Mouse (Mus musculus) liver, embryonic 15.5 days (tissue): ENCODE measurements around the gene Phldb2. TPM values are rescaled to one million over a fixed set of nuclear protein-coding genes. Genes with fewer than 3 reads are reported as not detected.

Experiments used
- ATAC-seq: fragments of 200-750 bp; cut with Nextera tagmentation; 2 replicates; pipeline ENCODE4 v1.8.0; 2017; ENCODE audit warnings: moderate number of reproducible peaks, mild to moderate bottlenecking, moderate library complexity; ENCODE audit not compliant: insufficient read depth
- H3K27ac ChIP-seq: fragments of 300-500 bp; sonication (generic); replicated peaks from 2 replicates; pipeline ENCODE4 v1.5.1; 2015; ENCODE audit warnings: mild to moderate bottlenecking, inconsistent platforms
- H3K27me3 ChIP-seq: fragments of 300-500 bp; sonication (generic); 2 replicates; pipeline ENCODE4 v1.6.1; 2015; ENCODE audit warnings: mild to moderate bottlenecking, inconsistent platforms
- H3K36me3 ChIP-seq: fragments of 300-500 bp; sonication (generic); replicated peaks from 2 replicates; pipeline ENCODE4 v1.6.1; 2015; ENCODE audit warnings: moderate library complexity, mild to moderate bottlenecking, inconsistent platforms
- H3K4me1 ChIP-seq: fragments of 300-500 bp; sonication (generic); replicated peaks from 2 replicates; pipeline ENCODE4 v1.6.1; 2015; ENCODE audit warnings: inconsistent platforms
- H3K4me2 ChIP-seq: fragments of 300-500 bp; sonication (generic); 2 replicates; pipeline ENCODE4 v1.6.1; 2015; ENCODE audit warnings: moderate library complexity, mild to moderate bottlenecking, inconsistent platforms
- H3K4me3 ChIP-seq: fragments of 300-500 bp; sonication (generic); replicated peaks from 2 replicates; pipeline ENCODE4 v1.5.1; 2015; ENCODE audit warnings: mild to moderate bottlenecking, inconsistent platforms
- H3K9ac ChIP-seq: fragments of 300-500 bp; sonication (generic); 2 replicates; pipeline ENCODE4 v1.6.1; 2015; ENCODE audit warnings: moderate library complexity, mild to moderate bottlenecking, inconsistent platforms
- H3K9me3 ChIP-seq: fragments of 300-500 bp; sonication (generic); replicated peaks from 2 replicates; pipeline ENCODE4 v1.6.1; 2016; ENCODE audit warnings: inconsistent platforms
- WGBS: fragments of 180-500 bp; shearing (Covaris S2); methylation state at CpG from one replicate; pipeline ENCODE4 v1.1.7; 2015; ENCODE audit warnings: mixed read lengths; ENCODE audit not compliant: insufficient replicate concordance; 5-methylcytosine and 5-hydroxymethylcytosine counted together
- polyA plus RNA-seq: library from polyadenylated mRNA; unstranded; fragments of >200 nt; fragmentation: Nextera tagmentation; extraction: Ambion mirVana; gene quantifications from 2 replicates; pipeline ENCODE4 v1.2.1, GENCODE M21; 2015

Gene Phldb2
- polyA plus RNA-seq, 1 experiment from 2014 or later = 12.4 TPM

GRCm38 (mm10) chr16:45890471-45891200, 62.8 kb downstream of the Phldb2 start:
- no peak overlapping the region for H3K27ac ChIP-seq
- 49% methylated on average over 4 of the region's 4 CpGs for WGBS
- ATAC-seq = no peak
- H3K9me3 ChIP-seq = no peaks in the 10 kb centered on the region
- no peaks in the 10 kb centered on the region for H3K36me3 ChIP-seq
- H3K4me1 ChIP-seq = peaks cover 5% of the 10 kb centered on the region; the same call in 1 of the 2 replicates
- no peak overlapping the region for H3K9ac ChIP-seq
- no peaks in the 10 kb centered on the region for H3K27me3 ChIP-seq
- no peak overlapping the region for H3K4me3 ChIP-seq
- no peak overlapping the region for H3K4me2 ChIP-seq

- H3K4me1 ChIP-seq = peaks cover 5% of the 10 kb centered on the region; the same call in 1 of the 2 replicates
- H3K27ac ChIP-seq = no peak overlapping the region
- H3K9me3 ChIP-seq = no peaks in the 10 kb centered on the region
- no peak overlapping the region for H3K9ac ChIP-seq
- H3K4me2 ChIP-seq = no peak overlapping the region
- H3K27me3 ChIP-seq = no peaks in the 10 kb centered on the region
- no peaks in the 10 kb centered on the region for H3K36me3 ChIP-seq
- no peak overlapping the region for H3K4me3 ChIP-seq
- WGBS = 36% methylated on average over 4 of the region's 4 CpGs
- ATAC-seq = no peak
These were observed 63.8 kb downstream of the Phldb2 start for GRCm38 (mm10) chr16:45889636-45890035.

- Histone ChIP-seq H3K27me3 (no peaks in the 10 kb centered on the region), H3K4me1 (no peaks in the 10 kb centered on the region), H3K4me3 (no peak overlapping the region), H3K4me2 (no peak overlapping the region), H3K9ac (no peak overlapping the region), H3K9me3 (no peaks in the 10 kb centered on the region), H3K36me3 (no peaks in the 10 kb centered on the region), H3K27ac (no peak overlapping the region)
- no peak for ATAC-seq
- 26% methylated on average over 5 of the region's 5 CpGs for WGBS
These were observed 66.8 kb downstream of the Phldb2 start for GRCm38 (mm10) chr16:45886599-45886998.

- Histone ChIP-seq H3K9me3 (no peaks in the 10 kb centered on the region), H3K36me3 (no peaks in the 10 kb centered on the region), H3K4me3 (no peak overlapping the region), H3K4me1 (no peaks in the 10 kb centered on the region), H3K9ac (no peak overlapping the region), H3K27ac (no peak overlapping the region), H3K4me2 (no peak overlapping the region), H3K27me3 (no peaks in the 10 kb centered on the region)
- WGBS = 52% methylated on average over 2 of the region's 2 CpGs
- no peak for ATAC-seq
These were observed 69.2 kb downstream of the Phldb2 start for GRCm38 (mm10) chr16:45884194-45884593.

GRCm38 (mm10) chr16:45881177-45881832, 72.1 kb downstream of the Phldb2 start:
- no peak overlapping the region for H3K4me3 ChIP-seq
- H3K36me3 ChIP-seq = no peaks in the 10 kb centered on the region
- 55% methylated on average over 7 of the region's 7 CpGs for WGBS
- no peaks in the 10 kb centered on the region for H3K27me3 ChIP-seq
- no peak for ATAC-seq
- H3K9me3 ChIP-seq = no peaks in the 10 kb centered on the region
- H3K27ac ChIP-seq = no peak overlapping the region
- no peak overlapping the region for H3K9ac ChIP-seq
- H3K4me2 ChIP-seq = no peak overlapping the region
- H3K4me1 ChIP-seq = no peaks in the 10 kb centered on the region

- Histone ChIP-seq H3K4me2 (no peak overlapping the region), H3K27ac (no peak overlapping the region), H3K9ac (no peak overlapping the region), H3K9me3 (no peaks in the 10 kb centered on the region), H3K27me3 (no peaks in the 10 kb centered on the region), H3K4me3 (no peak overlapping the region), H3K36me3 (no peaks in the 10 kb centered on the region), H3K4me1 (no peaks in the 10 kb centered on the region)
- ATAC-seq = no peak
- 66% methylated on average over 6 of the region's 6 CpGs for WGBS
These were observed 73.2 kb downstream of the Phldb2 start for GRCm38 (mm10) chr16:45880101-45880751.

GRCm38 (mm10) chr16:45877739-45878138, 75.7 kb downstream of the Phldb2 start:
- no peak overlapping the region for H3K4me3 ChIP-seq
- no peaks in the 10 kb centered on the region for H3K9me3 ChIP-seq
- no peaks in the 10 kb centered on the region for H3K4me1 ChIP-seq
- H3K9ac ChIP-seq = no peak overlapping the region
- H3K27me3 ChIP-seq = no peaks in the 10 kb centered on the region
- no peak for ATAC-seq
- H3K27ac ChIP-seq = no peak overlapping the region
- WGBS = 70% methylated on average over 1 of the region's 1 CpGs
- H3K36me3 ChIP-seq = no peaks in the 10 kb centered on the region
- H3K4me2 ChIP-seq = no peak overlapping the region

- Histone ChIP-seq H3K27ac (no peak overlapping the region), H3K36me3 (no peaks in the 10 kb centered on the region), H3K27me3 (no peaks in the 10 kb centered on the region), H3K9me3 (no peaks in the 10 kb centered on the region), H3K4me1 (no peaks in the 10 kb centered on the region), H3K9ac (no peak overlapping the region), H3K4me2 (no peak overlapping the region), H3K4me3 (no peak overlapping the region)
- no peak for ATAC-seq
- WGBS = 49% methylated on average over 5 of the region's 5 CpGs
These were observed 76.2 kb downstream of the Phldb2 start for GRCm38 (mm10) chr16:45877171-45877570.

- no peak overlapping the region for H3K27ac ChIP-seq
- ATAC-seq = no peak
- 73% methylated on average over 4 of the region's 4 CpGs for WGBS
These were observed 80.0 kb downstream of the Phldb2 start for GRCm38 (mm10) chr16:45873397-45873796.

GRCm38 (mm10) chr16:45871286-45871976, 82.0 kb downstream of the Phldb2 start:
- no peak overlapping the region for H3K9ac ChIP-seq
- no peaks in the 10 kb centered on the region for H3K9me3 ChIP-seq
- H3K4me1 ChIP-seq = no peaks in the 10 kb centered on the region
- 32% methylated on average over 10 of the region's 10 CpGs for WGBS
- ATAC-seq = no peak
- H3K27me3 ChIP-seq = no peaks in the 10 kb centered on the region
- no peak overlapping the region for H3K4me2 ChIP-seq
- H3K4me3 ChIP-seq = no peak overlapping the region
- H3K36me3 ChIP-seq = no peaks in the 10 kb centered on the region
- H3K27ac ChIP-seq = no peak overlapping the region

More at GRCm38 (mm10) chr16:45873397-45873796, 80.0 kb downstream of the Phldb2 start:
- Histone ChIP-seq H3K9ac (no peak overlapping the region), H3K36me3 (no peaks in the 10 kb centered on the region), H3K4me3 (no peak overlapping the region), H3K4me1 (no peaks in the 10 kb centered on the region), H3K4me2 (no peak overlapping the region), H3K27me3 (no peaks in the 10 kb centered on the region), H3K9me3 (no peaks in the 10 kb centered on the region)

- Histone ChIP-seq H3K9ac (no peak overlapping the region), H3K27me3 (no peaks in the 10 kb centered on the region), H3K9me3 (no peaks in the 10 kb centered on the region), H3K4me2 (no peak overlapping the region), H3K27ac (no peak overlapping the region), H3K4me1 (no peaks in the 10 kb centered on the region), H3K4me3 (no peak overlapping the region), H3K36me3 (no peaks in the 10 kb centered on the region)
- WGBS = 42% methylated on average over 2 of the region's 2 CpGs
- ATAC-seq = no peak
These were observed 82.7 kb downstream of the Phldb2 start for GRCm38 (mm10) chr16:45870651-45871050.
